Mouse (Mus musculus) MEL (cell line): Measurements from ENCODE around the gene Spc24.

ENCODE experiments used
- CHD2 ChIP-seq: IDR thresholded peaks from 2 replicates; pipeline ENCODE4 v1.6.1; 2011; ENCODE audit warnings: low read length, improper control_type of control experiment
- CTCF ChIP-seq, 3 experiments: IDR thresholded peaks in 2 of 3; conservative IDR thresholded peaks in 1 of 3; 2 replicates each; pipeline ENCODE4 v1.5.1; 2011 to 2012; ENCODE audit warnings: low read length in 3 of 3, low read depth in 2 of 3, mild to moderate bottlenecking in 2 of 3, improper control_type of control experiment in 1 of 3, inconsistent platforms in 1 of 3, mixed read lengths in 1 of 3, moderate library complexity in 1 of 3; ENCODE audit not compliant: control insufficient read depth in 1 of 3, insufficient read depth in 1 of 3, poor library complexity in 1 of 3, severe bottlenecking in 1 of 3
- MAFK ChIP-seq: IDR thresholded peaks from 2 replicates; pipeline ENCODE4 v1.6.1; 2011; ENCODE audit warnings: low read depth, mild to moderate bottlenecking, low read length, improper control_type of control experiment, borderline replicate concordance
- MXI1 ChIP-seq: IDR thresholded peaks from 2 replicates; pipeline ENCODE4 v1.6.1; 2011; ENCODE audit warnings: mild to moderate bottlenecking, low read depth, low read length, improper control_type of control experiment
- RAD21 ChIP-seq: IDR thresholded peaks from 2 replicates; pipeline ENCODE4 v1.6.1; 2011; ENCODE audit warnings: mild to moderate bottlenecking, low read depth, low read length, improper control_type of control experiment
- TBP ChIP-seq: IDR thresholded peaks from 2 replicates; pipeline ENCODE4 v1.8.0; 2011; ENCODE audit warnings: low read depth, low read length, improper control_type of control experiment
- TCF12 ChIP-seq: IDR thresholded peaks from 2 replicates; pipeline ENCODE4 v1.6.1; 2014; ENCODE audit warnings: low read depth, mild to moderate bottlenecking, inconsistent platforms, low read length, improper control_type of control experiment, moderate library complexity
- USF1 ChIP-seq: IDR thresholded peaks from 2 replicates; pipeline ENCODE4 v1.6.1; 2014; ENCODE audit warnings: low read depth, mild to moderate bottlenecking, inconsistent platforms, low read length, improper control_type of control experiment, moderate library complexity
- ZC3H11A ChIP-seq: IDR thresholded peaks from 2 replicates; pipeline ENCODE4 v1.6.1; 2012; ENCODE audit warnings: low read depth, mild to moderate bottlenecking, inconsistent platforms, low read length, improper control_type of control experiment

GRCm38 (mm10) chr9:21774353-21774752, 14.2 kb upstream of the Spc24 start:
- TF ChIP-seq CHD2 (no peak), ZC3H11A (no peak), TCF12 (no peak), CTCF (IDR thresholded peaks at IDR 0.05 in 2 of 3, conservative IDR thresholded peaks at IDR 0.05 in 1 of 3; ENCODE audit: control insufficient read depth in 1 of 3, insufficient read depth in 1 of 3, low read depth in 2 of 3, low read length in 3 of 3, poor library complexity in 1 of 3, severe bottlenecking in 1 of 3) (no peak), MAFK (no peak), USF1 (no peak), MXI1 (no peak), RAD21 (no peak), TBP (no peak)
